Mouse (Mus musculus) limb, embryonic 12.5 days (tissue): Measurements from ENCODE around the gene Inafm2. TPM values are rescaled to one million over a fixed set of nuclear protein-coding genes. Genes with fewer than 3 reads are reported as not detected.

Experiments used
- ATAC-seq: fragments of 200-750 bp; cut with Nextera tagmentation; 2 replicates; pipeline ENCODE4 v1.8.0; 2017; ENCODE audit warnings: low read depth, moderate TSS enrichment; ENCODE audit not compliant: insufficient number of reproducible peaks, insufficient read depth, low FRiP score, low TSS enrichment
- H3K27ac ChIP-seq: fragments of 300-500 bp; sonication (generic); 2 replicates; pipeline ENCODE4 v1.5.1; 2016; ENCODE audit warnings: mild to moderate bottlenecking, moderate library complexity
- H3K27me3 ChIP-seq: fragments of 300-500 bp; sonication (generic); 2 replicates; pipeline ENCODE4 v1.6.1; 2016; ENCODE audit warnings: mild to moderate bottlenecking, moderate library complexity
- H3K36me3 ChIP-seq: fragments of 300-500 bp; sonication (generic); 2 replicates; pipeline ENCODE4 v1.6.1; 2016; ENCODE audit warnings: mild to moderate bottlenecking, moderate library complexity
- H3K4me1 ChIP-seq: fragments of 300-500 bp; sonication (generic); replicated peaks from 2 replicates; pipeline ENCODE4 v1.6.1; 2016
- H3K4me2 ChIP-seq: fragments of 300-500 bp; sonication (generic); 2 replicates; pipeline ENCODE4 v1.6.1; 2016; ENCODE audit warnings: mild to moderate bottlenecking, moderate library complexity
- H3K4me3 ChIP-seq: fragments of 300-500 bp; sonication (generic); replicated peaks from 2 replicates; pipeline ENCODE4 v1.5.1; 2016; ENCODE audit warnings: mild to moderate bottlenecking
- H3K9ac ChIP-seq: fragments of 300-500 bp; sonication (generic); replicated peaks from 2 replicates; pipeline ENCODE4 v1.6.1; 2016; ENCODE audit warnings: mild to moderate bottlenecking, moderate library complexity
- H3K9me3 ChIP-seq: fragments of 300-500 bp; sonication (generic); 2 replicates; pipeline ENCODE4 v1.6.1; 2016; ENCODE audit warnings: mild to moderate bottlenecking, moderate library complexity
- WGBS: fragments of 180-500 bp; shearing (Covaris S2); methylation state at CpG from one replicate; pipeline ENCODE4 v1.1.7; 2016; 5-methylcytosine and 5-hydroxymethylcytosine counted together
- polyA plus RNA-seq: library from polyadenylated mRNA; unstranded; fragments of >200 nt; fragmentation: Nextera tagmentation; extraction: Ambion mirVana; gene quantifications from 2 replicates; pipeline ENCODE4 v1.2.1, GENCODE M21; 2016

The Inafm2 gene
- polyA plus RNA-seq, 1 experiment from 2014 or later = 21.3 TPM

GRCm38 (mm10) chr2:118745915-118746901, 650 bp downstream of the Inafm2 start:
- under 1% methylated on average over 103 of the region's 113 CpGs for WGBS
- peaks cover 51% of the 10 kb centered on the region for H3K4me1 ChIP-seq
- peak overlapping the region; percentile 97 for H3K4me2 ChIP-seq
- H3K36me3 ChIP-seq = no peaks in the 10 kb centered on the region
- H3K9ac ChIP-seq = peak overlapping the region; percentile 88
- ATAC-seq = peak; percentile 28
- H3K27ac ChIP-seq = peak overlapping the region; percentile 35; the same call in 1 of the 2 replicates
- H3K4me3 ChIP-seq = peak overlapping the region; percentile 95
- H3K9me3 ChIP-seq = no peaks in the 10 kb centered on the region
- H3K27me3 ChIP-seq = peaks cover 35% of the 10 kb centered on the region

- peaks cover 28% of the 10 kb centered on the region for H3K27me3 ChIP-seq
- no peak overlapping the region for H3K9ac ChIP-seq
- 38% methylated on average over 10 of the region's 10 CpGs for WGBS
Measured at GRCm38 (mm10) chr2:118747301-118747960, 1.9 kb downstream of the Inafm2 start.

GRCm38 (mm10) chr2:118749341-118749884, 3.9 kb downstream of the Inafm2 start:
- H3K27ac ChIP-seq = peak overlapping the region; percentile 77
- ATAC-seq = no peak; the same call in 1 of the 2 replicates
- H3K36me3 ChIP-seq = no peaks in the 10 kb centered on the region
- H3K9me3 ChIP-seq = no peaks in the 10 kb centered on the region
- peaks cover 11% of the 10 kb centered on the region for H3K27me3 ChIP-seq
- WGBS = 47% methylated on average over 10 of the region's 10 CpGs
- peaks cover 59% of the 10 kb centered on the region for H3K4me1 ChIP-seq
- peak overlapping the region; percentile 30 for H3K4me2 ChIP-seq
- 0 out of 2 replicates have a peak overlapping the region, but pooled peaks have one; percentile 27 for H3K9ac ChIP-seq
- no peak overlapping the region for H3K4me3 ChIP-seq

More at GRCm38 (mm10) chr2:118747301-118747960, 1.9 kb downstream of the Inafm2 start:
- Histone ChIP-seq H3K36me3 (no peaks in the 10 kb centered on the region), H3K4me1 (peaks cover 58% of the 10 kb centered on the region), H3K4me2 (peak overlapping the region; percentile 97), H3K4me3 (peak overlapping the region; percentile 95), H3K9me3 (no peaks in the 10 kb centered on the region), H3K27ac (no peak overlapping the region)
- no peak for ATAC-seq

GRCm38 (mm10) chr2:118750476-118750875, 4.9 kb downstream of the Inafm2 start:
- Histone ChIP-seq H3K9ac (no peak overlapping the region), H3K4me1 (peaks cover 52% of the 10 kb centered on the region), H3K9me3 (no peaks in the 10 kb centered on the region), H3K27me3 (no peaks in the 10 kb centered on the region), H3K36me3 (no peaks in the 10 kb centered on the region), H3K27ac (peak overlapping the region; percentile 77), H3K4me3 (no peak overlapping the region), H3K4me2 (0 out of 2 replicates have a peak overlapping the region, but pooled peaks have one; percentile 19)
- ATAC-seq = no peak
- WGBS = 77% methylated on average over 8 of the region's 8 CpGs

- Histone ChIP-seq H3K27ac (peak overlapping the region; percentile 41; the same call in 1 of the 2 replicates), H3K27me3 (0 out of 2 replicates have a peak, but pooled peaks cover 1% of the 10 kb centered on the region), H3K4me2 (no peak overlapping the region), H3K4me1 (peaks cover 43% of the 10 kb centered on the region), H3K36me3 (no peaks in the 10 kb centered on the region), H3K4me3 (no peak overlapping the region), H3K9me3 (no peaks in the 10 kb centered on the region), H3K9ac (peak overlapping the region; percentile 40; the same call in 1 of the 2 replicates)
- ATAC-seq = no peak
- 51% methylated on average over 16 of the region's 16 CpGs for WGBS
Measured at GRCm38 (mm10) chr2:118751896-118752791, 6.6 kb downstream of the Inafm2 start.

GRCm38 (mm10) chr2:118752792-118753108, 7.2 kb downstream of the Inafm2 start:
- WGBS = 69% methylated on average over 4 of the region's 4 CpGs
- Histone ChIP-seq H3K4me3 (no peak overlapping the region), H3K27ac (no peak overlapping the region), H3K36me3 (no peaks in the 10 kb centered on the region), H3K4me2 (no peak overlapping the region), H3K27me3 (peaks cover 7% of the 10 kb centered on the region; the same call in 1 of the 2 replicates), H3K4me1 (peaks cover 37% of the 10 kb centered on the region), H3K9ac (no peak overlapping the region), H3K9me3 (no peaks in the 10 kb centered on the region)
- ATAC-seq = no peak

- no peak overlapping the region for H3K4me3 ChIP-seq
- no peak overlapping the region for H3K4me2 ChIP-seq
- no peak overlapping the region for H3K27ac ChIP-seq
- peaks cover 23% of the 10 kb centered on the region for H3K4me1 ChIP-seq
- ATAC-seq = no peak
- H3K36me3 ChIP-seq = no peaks in the 10 kb centered on the region
- no peaks in the 10 kb centered on the region for H3K9me3 ChIP-seq
- no peak overlapping the region for H3K9ac ChIP-seq
- 84% methylated on average over 5 of the region's 5 CpGs for WGBS
- peaks cover 21% of the 10 kb centered on the region for H3K27me3 ChIP-seq
Measured at GRCm38 (mm10) chr2:118754143-118754542, 8.6 kb downstream of the Inafm2 start.

GRCm38 (mm10) chr2:118755407-118755806, 9.8 kb downstream of the Inafm2 start:
- H3K4me1 ChIP-seq = peaks cover 11% of the 10 kb centered on the region
- H3K4me3 ChIP-seq = no peak overlapping the region
- H3K27me3 ChIP-seq = peaks cover 29% of the 10 kb centered on the region
- no peak overlapping the region for H3K9ac ChIP-seq
- no peaks in the 10 kb centered on the region for H3K9me3 ChIP-seq
- H3K4me2 ChIP-seq = no peak overlapping the region
- ATAC-seq = no peak
- no peaks in the 10 kb centered on the region for H3K36me3 ChIP-seq
- 83% methylated on average over 6 of the region's 6 CpGs for WGBS
- no peak overlapping the region for H3K27ac ChIP-seq

- peaks cover 8% of the 10 kb centered on the region for H3K4me1 ChIP-seq
- no peaks in the 10 kb centered on the region for H3K9me3 ChIP-seq
- no peak overlapping the region for H3K27ac ChIP-seq
- H3K4me3 ChIP-seq = no peak overlapping the region
- peaks cover 36% of the 10 kb centered on the region for H3K27me3 ChIP-seq
- H3K9ac ChIP-seq = no peak overlapping the region
- WGBS = 73% methylated on average over 4 of the region's 4 CpGs
- H3K36me3 ChIP-seq = no peaks in the 10 kb centered on the region
- no peak overlapping the region for H3K4me2 ChIP-seq
- no peak for ATAC-seq
Measured at GRCm38 (mm10) chr2:118756103-118756502, 10.5 kb downstream of the Inafm2 start.

- Histone ChIP-seq H3K9ac (no peak overlapping the region), H3K27me3 (peaks cover 67% of the 10 kb centered on the region), H3K36me3 (no peaks in the 10 kb centered on the region), H3K4me3 (no peak overlapping the region), H3K4me1 (peaks cover 26% of the 10 kb centered on the region), H3K4me2 (no peak overlapping the region), H3K27ac (no peak overlapping the region), H3K9me3 (no peaks in the 10 kb centered on the region)
- no peak for ATAC-seq
- 10% methylated on average over 8 of the region's 8 CpGs for WGBS
Measured at GRCm38 (mm10) chr2:118759828-118760227, 14.3 kb downstream of the Inafm2 start.
